Mouse (Mus musculus) hindbrain, embryonic 16.5 days (tissue): ENCODE measurements around the gene Siglec1. TPM values are rescaled to one million over a fixed set of nuclear protein-coding genes. Genes with fewer than 3 reads are reported as not detected.

ENCODE experiments used
- ATAC-seq: fragments of 200-750 bp; cut with Nextera tagmentation; 2 replicates; pipeline ENCODE4 v1.8.0; 2017; ENCODE audit warnings: moderate TSS enrichment, moderate library complexity
- H3K27ac ChIP-seq: fragments of 300-500 bp; sonication (generic); 2 replicates; pipeline ENCODE4 v1.5.1; 2014; ENCODE audit warnings: low read depth, mild to moderate bottlenecking, control low read depth, low read length, moderate library complexity
- H3K27me3 ChIP-seq: fragments of 300-500 bp; sonication (generic); replicated peaks from 2 replicates; pipeline ENCODE4 v1.6.1; 2014; ENCODE audit warnings: low read length; ENCODE audit not compliant: control insufficient read depth, insufficient read depth
- H3K36me3 ChIP-seq: fragments of 300-500 bp; sonication (generic); 2 replicates; pipeline ENCODE4 v1.6.1; 2014; ENCODE audit warnings: mild to moderate bottlenecking, low read length, moderate library complexity, mixed read lengths; ENCODE audit not compliant: control insufficient read depth, insufficient read depth
- H3K4me1 ChIP-seq: fragments of 300-500 bp; sonication (generic); 2 replicates; pipeline ENCODE4 v1.6.1; 2014; ENCODE audit warnings: low read depth, low read length; ENCODE audit not compliant: control insufficient read depth, insufficient read depth
- H3K4me2 ChIP-seq: fragments of 300-500 bp; sonication (generic); 2 replicates; pipeline ENCODE4 v1.6.1; 2014; ENCODE audit warnings: mild to moderate bottlenecking, low read length, control low read depth, moderate library complexity
- H3K4me3 ChIP-seq: fragments of 300-500 bp; sonication (generic); 2 replicates; pipeline ENCODE4 v1.5.1; 2014; ENCODE audit warnings: mild to moderate bottlenecking, low read length, control low read depth, moderate library complexity
- H3K9ac ChIP-seq: fragments of 300-500 bp; sonication (generic); 2 replicates; pipeline ENCODE4 v1.6.1; 2014; ENCODE audit warnings: low read depth, mild to moderate bottlenecking, control low read depth, low read length, moderate library complexity
- H3K9me3 ChIP-seq: fragments of 300-500 bp; sonication (generic); 2 replicates; pipeline ENCODE4 v1.6.1; 2014; ENCODE audit warnings: mild to moderate bottlenecking, low read length, moderate library complexity; ENCODE audit not compliant: control insufficient read depth
- WGBS: fragments of 180-500 bp; shearing (Covaris S2); extraction: QIAGEN DNeasy Blood & Tissue Kit; methylation state at CpG from one replicate; pipeline ENCODE4 v1.1.7; 2014; 5-methylcytosine and 5-hydroxymethylcytosine counted together
- polyA plus RNA-seq: library from polyadenylated mRNA; unstranded; fragments of >200 nt; fragmentation: Nextera tagmentation; extraction: Ambion mirVana; gene quantifications from 2 replicates; pipeline ENCODE4 v1.2.1, GENCODE M21; 2015

Gene Siglec1
- polyA plus RNA-seq, 1 experiment from 2014 or later = 0.15 TPM

DNA sequence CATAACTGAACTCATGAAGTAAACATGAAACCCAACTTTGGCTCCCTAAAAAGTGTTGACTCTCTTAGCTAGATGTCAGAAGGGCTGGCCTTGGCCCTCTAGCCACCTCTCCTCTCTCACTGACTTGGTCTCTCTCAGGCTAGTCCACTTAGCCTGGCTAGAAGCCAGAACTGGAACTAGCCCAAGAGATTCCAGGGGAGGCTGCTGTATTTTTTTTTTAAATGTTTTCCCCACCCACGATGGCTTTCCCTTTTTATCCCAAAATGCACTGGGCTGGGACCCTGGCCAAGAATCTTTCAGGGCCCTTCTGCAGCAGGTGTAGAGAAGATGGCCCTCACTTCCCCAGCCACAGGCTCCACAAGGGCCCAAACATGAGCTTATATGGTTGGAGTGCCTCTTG lies 27.2 kb downstream of the Siglec1 start:
- Histone ChIP-seq H3K36me3 (no peaks in the 10 kb centered on the region), H3K27me3 (peaks cover 23% of the 10 kb centered on the region), H3K4me2 (no peak overlapping the region), H3K9ac (no peak overlapping the region), H3K27ac (no peak overlapping the region), H3K4me3 (no peak overlapping the region), H3K9me3 (no peaks in the 10 kb centered on the region), H3K4me1 (peaks cover 10% of the 10 kb centered on the region)
- 39% methylated on average over 1 of the region's 1 CpGs for WGBS
- no peak for ATAC-seq

DNA sequence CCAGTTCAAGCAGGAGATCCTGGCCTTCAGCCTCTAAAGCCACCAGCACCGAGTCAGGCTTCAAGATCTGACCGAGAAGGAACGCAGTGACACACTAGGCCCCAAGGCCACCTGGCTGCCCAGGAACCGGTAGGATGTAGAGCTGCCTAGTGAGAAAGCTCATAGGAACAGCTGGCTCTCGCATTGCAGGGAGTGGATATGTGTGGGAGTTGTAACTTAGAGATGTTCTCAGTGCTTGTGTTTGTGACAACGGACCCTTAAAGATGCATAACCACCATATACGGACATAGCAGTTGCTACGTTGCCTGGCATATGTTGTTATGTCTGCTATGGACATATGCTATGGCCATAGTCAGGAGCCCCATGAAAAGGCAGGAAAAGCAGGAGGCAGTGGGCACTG lies 27.9 kb downstream of the Siglec1 start:
- 92% methylated on average over 8 of the region's 8 CpGs for WGBS
- Histone ChIP-seq H3K36me3 (no peaks in the 10 kb centered on the region), H3K9ac (no peak overlapping the region), H3K27me3 (peaks cover 27% of the 10 kb centered on the region), H3K4me2 (no peak overlapping the region), H3K4me1 (peaks cover 16% of the 10 kb centered on the region), H3K27ac (no peak overlapping the region), H3K4me3 (no peak overlapping the region), H3K9me3 (no peaks in the 10 kb centered on the region)
- no peak for ATAC-seq

GRCm38 (mm10) chr2:131056191-131056590 lies 30.4 kb downstream of the Siglec1 start:
- Histone ChIP-seq H3K9me3 (no peaks in the 10 kb centered on the region), H3K9ac (peak overlapping the region; percentile 15; the same call in 1 of the 2 replicates), H3K4me1 (peaks cover 15% of the 10 kb centered on the region), H3K36me3 (no peaks in the 10 kb centered on the region), H3K27ac (no peak overlapping the region), H3K4me2 (peak overlapping the region; percentile 28), H3K27me3 (peaks cover 39% of the 10 kb centered on the region), H3K4me3 (no peak overlapping the region)
- 4% methylated on average over 10 of the region's 10 CpGs for WGBS
- peak; percentile 40; the same call in 1 of the 2 replicates for ATAC-seq

DNA sequence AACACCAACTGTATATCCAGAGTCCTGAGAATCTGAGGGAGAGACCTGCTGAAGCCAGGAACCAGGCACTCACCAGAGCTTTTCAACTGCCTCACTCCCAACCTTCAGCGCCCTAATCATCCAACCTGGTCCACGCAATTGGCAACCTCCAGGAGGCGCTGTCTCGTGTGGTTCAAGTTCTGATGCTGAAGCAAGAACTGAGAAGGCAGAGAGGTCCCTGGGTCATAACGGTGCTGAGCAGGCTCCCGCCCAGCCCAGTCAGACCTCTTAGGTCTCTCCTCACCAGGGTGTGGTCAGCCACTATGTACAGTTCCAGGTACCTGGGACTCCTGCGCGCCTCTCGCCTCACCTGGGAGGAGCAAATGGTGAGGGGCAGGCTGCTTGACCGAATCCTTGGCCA lies 30.9 kb downstream of the Siglec1 start:
- peak overlapping the region; percentile 15; the same call in 1 of the 2 replicates for H3K9ac ChIP-seq
- 8% methylated on average over 10 of the region's 10 CpGs for WGBS
- H3K4me2 ChIP-seq = peak overlapping the region; percentile 6; the same call in 1 of the 2 replicates
- no peak overlapping the region for H3K4me3 ChIP-seq
- no peak overlapping the region for H3K27ac ChIP-seq
- 0 out of 2 replicates have a peak, but pooled peaks have one; percentile 17 for ATAC-seq
- no peaks in the 10 kb centered on the region for H3K36me3 ChIP-seq
- H3K9me3 ChIP-seq = no peaks in the 10 kb centered on the region
- H3K4me1 ChIP-seq = peaks cover 15% of the 10 kb centered on the region
- peaks cover 40% of the 10 kb centered on the region for H3K27me3 ChIP-seq

GRCm38 (mm10) chr2:131054646-131055264 lies 31.8 kb downstream of the Siglec1 start:
- H3K36me3 ChIP-seq = no peaks in the 10 kb centered on the region
- H3K4me2 ChIP-seq = peak overlapping the region; percentile 56
- peak overlapping the region; percentile 33 for H3K4me3 ChIP-seq
- peak overlapping the region; percentile 28; the same call in 1 of the 2 replicates for H3K9ac ChIP-seq
- H3K4me1 ChIP-seq = peaks cover 15% of the 10 kb centered on the region
- H3K9me3 ChIP-seq = no peaks in the 10 kb centered on the region
- 2% methylated on average over 21 of the region's 21 CpGs for WGBS
- ATAC-seq = 0 out of 2 replicates have a peak, but pooled peaks have one; percentile 12
- no peak overlapping the region for H3K27ac ChIP-seq
- H3K27me3 ChIP-seq = peaks cover 40% of the 10 kb centered on the region

GRCm38 (mm10) chr2:131053851-131054645 lies 32.5 kb downstream of the Siglec1 start:
- Histone ChIP-seq H3K9ac (peak overlapping the region; percentile 28; the same call in 1 of the 2 replicates), H3K27me3 (peaks cover 40% of the 10 kb centered on the region), H3K36me3 (no peaks in the 10 kb centered on the region), H3K27ac (no peak overlapping the region), H3K4me1 (peaks cover 15% of the 10 kb centered on the region), H3K9me3 (no peaks in the 10 kb centered on the region), H3K4me3 (peak overlapping the region; percentile 33), H3K4me2 (peak overlapping the region; percentile 56)
- 2% methylated on average over 45 of the region's 45 CpGs for WGBS
- ATAC-seq = peak; percentile 37

DNA sequence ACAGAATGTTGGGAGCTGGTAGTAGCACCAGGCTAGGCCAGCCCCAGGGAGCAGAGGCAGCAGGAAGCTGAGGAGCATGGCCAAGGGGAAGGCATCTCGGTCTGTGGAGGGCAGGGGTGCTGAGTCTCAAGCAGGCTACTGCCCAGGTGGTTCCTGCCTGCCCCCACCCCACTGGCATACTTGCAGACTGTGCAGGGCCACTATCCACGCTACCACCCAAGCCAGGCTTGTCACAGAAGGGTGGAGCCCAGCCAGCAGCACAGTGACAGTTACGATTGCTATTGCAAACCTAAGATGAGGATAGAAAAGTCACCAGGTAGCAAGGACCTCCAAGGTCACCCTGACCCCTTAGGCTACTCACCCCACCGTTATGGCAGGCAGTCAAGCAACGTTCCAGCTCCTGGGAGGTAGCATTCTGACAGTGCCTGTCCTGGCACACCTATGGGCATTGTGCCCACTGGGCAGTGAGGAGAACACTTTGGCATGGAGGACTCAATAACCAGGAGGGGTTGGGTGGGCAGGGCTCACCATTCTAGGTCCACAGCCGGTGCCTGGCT lies 33.6 kb downstream of the Siglec1 start:
- peaks cover 40% of the 10 kb centered on the region for H3K27me3 ChIP-seq
- 68% methylated on average over 6 of the region's 6 CpGs for WGBS
- ATAC-seq = no peak

GRCm38 (mm10) chr2:131052043-131052442 lies 34.5 kb downstream of the Siglec1 start:
- ATAC-seq = no peak
- WGBS = 80% methylated on average over 5 of the region's 5 CpGs

More for the DNA sequence above, 33.6 kb downstream of the Siglec1 start:
- Histone ChIP-seq H3K27ac (no peak overlapping the region), H3K9me3 (no peaks in the 10 kb centered on the region), H3K4me2 (no peak overlapping the region), H3K4me3 (no peak overlapping the region), H3K36me3 (no peaks in the 10 kb centered on the region), H3K4me1 (peaks cover 15% of the 10 kb centered on the region), H3K9ac (no peak overlapping the region)

DNA sequence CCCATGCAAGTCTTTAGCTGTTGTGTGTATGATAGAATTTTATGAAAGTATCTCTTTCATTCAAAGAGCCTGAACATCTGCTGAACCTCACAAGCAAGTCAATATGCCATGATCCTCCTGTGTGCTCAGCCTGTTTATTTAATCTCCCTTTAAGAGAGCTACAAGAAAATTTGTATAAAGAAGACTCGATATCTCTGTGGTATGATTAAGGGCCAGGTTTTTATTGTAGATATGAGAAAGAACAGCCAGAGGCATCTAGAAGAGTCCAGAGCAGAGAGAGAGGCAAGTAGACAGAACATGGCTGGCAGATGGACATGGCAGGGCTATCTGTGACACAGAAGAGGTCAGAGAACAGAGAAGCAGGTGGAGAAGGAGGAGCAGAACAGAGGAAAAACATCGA lies 40.5 kb downstream of the Siglec1 start:
- no peak overlapping the region for H3K4me2 ChIP-seq
- 83% methylated on average over 2 of the region's 2 CpGs for WGBS
- no peak for ATAC-seq
- H3K27me3 ChIP-seq = peaks cover 8% of the 10 kb centered on the region; the same call in 1 of the 2 replicates
- no peak overlapping the region for H3K4me3 ChIP-seq
- H3K36me3 ChIP-seq = no peaks in the 10 kb centered on the region
- H3K27ac ChIP-seq = no peak overlapping the region
- H3K9ac ChIP-seq = no peak overlapping the region
- H3K9me3 ChIP-seq = no peaks in the 10 kb centered on the region
- no peaks in the 10 kb centered on the region for H3K4me1 ChIP-seq

More at GRCm38 (mm10) chr2:131052043-131052442, 34.5 kb downstream of the Siglec1 start:
- H3K9me3 ChIP-seq = no peaks in the 10 kb centered on the region
- H3K4me2 ChIP-seq = no peak overlapping the region
- H3K4me3 ChIP-seq = no peak overlapping the region
- H3K27ac ChIP-seq = no peak overlapping the region
- H3K4me1 ChIP-seq = peaks cover 15% of the 10 kb centered on the region
- H3K36me3 ChIP-seq = no peaks in the 10 kb centered on the region
- no peak overlapping the region for H3K9ac ChIP-seq
- H3K27me3 ChIP-seq = peaks cover 40% of the 10 kb centered on the region
